Mouse (Mus musculus) heart, embryonic 14.5 days (tissue): Measurements from ENCODE around the gene Nipal3. TPM values are rescaled to one million over a fixed set of nuclear protein-coding genes. Genes with fewer than 3 reads are reported as not detected.

Experiments used
- ATAC-seq: fragments of 200-750 bp; cut with Nextera tagmentation; 2 replicates; pipeline ENCODE4 v1.8.0; 2017; ENCODE audit warnings: low read depth, moderate TSS enrichment; ENCODE audit not compliant: insufficient number of reproducible peaks, insufficient read depth, low FRiP score
- H3K27ac ChIP-seq, 2 experiments: fragments of 200-500 bp in 1 of 2; fragments of 300-500 bp in 1 of 2; sonication (generic) in 1 of 2; replicated peaks in 1 of 2; 2 replicates each; pipeline ENCODE4 v1.5.1; 2012 to 2014; ENCODE audit warnings: low read depth in 2 of 2, low read length in 2 of 2, control low read depth in 1 of 2, mild to moderate bottlenecking in 1 of 2, mixed read lengths in 1 of 2; ENCODE audit not compliant: control insufficient read depth in 1 of 2, insufficient read depth in 1 of 2
- H3K27me3 ChIP-seq: fragments of 300-500 bp; sonication (generic); 2 replicates; pipeline ENCODE4 v1.6.1; 2014; ENCODE audit warnings: mild to moderate bottlenecking, low read length, control low read depth; ENCODE audit not compliant: control insufficient read depth, insufficient read depth
- H3K36me3 ChIP-seq: fragments of 300-500 bp; sonication (generic); 2 replicates; pipeline ENCODE4 v1.6.1; 2014; ENCODE audit warnings: mild to moderate bottlenecking, control low read depth, low read length, mixed read lengths; ENCODE audit not compliant: control insufficient read depth, insufficient read depth
- H3K4me1 ChIP-seq, 2 experiments: fragments of 200-500 bp in 1 of 2; fragments of 300-500 bp in 1 of 2; sonication (generic) in 1 of 2; 2 replicates each; pipeline ENCODE4 v1.6.1; 2012 to 2014; ENCODE audit warnings: low read length in 2 of 2, control low read depth in 1 of 2, mixed read lengths in 1 of 2; ENCODE audit not compliant: control insufficient read depth in 2 of 2, insufficient read depth in 2 of 2
- H3K4me2 ChIP-seq: fragments of 300-500 bp; sonication (generic); 2 replicates; pipeline ENCODE4 v1.6.1; 2014; ENCODE audit warnings: mild to moderate bottlenecking, low read length
- H3K4me3 ChIP-seq, 2 experiments: fragments of 200-500 bp in 1 of 2; fragments of 300-500 bp in 1 of 2; sonication (generic) in 1 of 2; 2 replicates each; pipeline ENCODE4 v1.5.1; 2012 to 2014; ENCODE audit warnings: low read length in 2 of 2, mild to moderate bottlenecking in 2 of 2, control low read depth in 1 of 2, low read depth in 1 of 2, moderate library complexity in 1 of 2; ENCODE audit not compliant: control insufficient read depth in 1 of 2, insufficient read depth in 1 of 2
- H3K9ac ChIP-seq: fragments of 300-500 bp; sonication (generic); 2 replicates; pipeline ENCODE4 v1.6.1; 2014; ENCODE audit warnings: mild to moderate bottlenecking, low read length
- H3K9me3 ChIP-seq: fragments of 300-500 bp; sonication (generic); 2 replicates; pipeline ENCODE4 v1.6.1; 2016; ENCODE audit warnings: low read length, control low read depth; ENCODE audit not compliant: control insufficient read depth
- WGBS: fragments of 180-500 bp; shearing (Covaris S2); extraction: QIAGEN DNeasy Blood & Tissue Kit; methylation state at CpG from one replicate; pipeline ENCODE4 v1.1.7; 2014; 5-methylcytosine and 5-hydroxymethylcytosine counted together
- polyA plus RNA-seq: library from polyadenylated mRNA; unstranded; fragments of >200 nt; fragmentation: Nextera tagmentation; extraction: Ambion mirVana; gene quantifications from 2 replicates; pipeline ENCODE4 v1.2.1, GENCODE M21; 2014

The Nipal3 gene
- polyA plus RNA-seq: 4.0 and 4.5 TPM in 2 replicates

DNA sequence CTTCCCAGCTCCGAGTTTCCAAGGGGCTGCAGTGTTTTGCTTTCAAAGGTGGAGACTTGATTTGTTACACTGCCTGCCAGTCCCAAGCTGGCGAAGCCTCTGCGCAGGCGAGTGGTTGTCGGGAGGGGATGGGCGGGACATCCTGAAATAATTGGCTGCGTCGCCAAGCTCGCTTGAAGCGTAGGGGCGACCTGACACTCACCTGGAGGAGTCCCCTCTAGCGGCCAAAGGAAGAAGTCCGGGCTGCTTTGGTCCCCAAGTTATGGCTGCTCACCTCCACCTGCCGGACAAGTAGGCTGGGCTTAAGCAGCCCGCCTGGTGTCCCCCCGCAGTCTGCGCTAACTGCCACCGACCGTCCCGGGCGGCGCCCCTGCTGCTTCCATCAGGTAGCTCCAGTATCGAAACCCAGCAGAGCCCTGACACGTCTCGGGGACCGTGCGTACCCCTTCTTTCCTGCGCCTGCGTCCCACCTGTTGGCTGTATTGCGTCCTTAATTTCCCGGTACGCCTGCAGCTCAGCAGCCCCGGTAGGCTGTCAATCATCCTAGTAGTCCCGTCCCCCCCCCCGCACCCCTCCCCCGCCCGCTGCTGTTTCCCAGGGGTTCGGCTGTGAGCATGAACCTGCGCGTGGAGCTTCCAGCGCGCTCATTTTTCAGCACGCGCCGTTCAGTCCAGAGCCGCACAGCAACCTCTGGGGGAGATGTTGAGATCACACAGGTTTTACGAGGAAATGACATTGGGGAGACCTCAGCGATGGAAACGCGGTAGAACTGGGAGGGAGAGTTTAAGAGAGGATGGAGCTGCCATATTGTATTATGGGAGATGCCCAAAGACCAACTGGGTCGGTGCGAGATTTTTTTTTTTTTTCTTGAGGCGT lies at the start of gene Nipal3, which contains the start of gene Stpg1:
Nipal3 (minus strand) TSS at position 518 of the 876 bp plus-strand sequence.
Stpg1 (plus strand) TSS at position 270 of the 876 bp plus-strand sequence.
- ATAC-seq: peak; percentile 95
- Histone ChIP-seq H3K27ac (0 out of 4 replicates have a peak within 1 kb of the TSS, but pooled peaks of 1 of the 2 experiments have one; percentile 44), H3K36me3 (peaks cover 7% of the 10 kb centered on the region; the same call in 1 of the 2 replicates), H3K4me1 (peaks cover 7 to 11% of the 10 kb centered on the region in 2 experiments; a peak in 3 of 4 replicates), H3K9me3 (no peaks in the 10 kb centered on the region), H3K27me3 (no peaks in the 10 kb centered on the region), H3K9ac (peak within 1 kb of the TSS; percentile 75), H3K4me2 (peak within 1 kb of the TSS; percentile 95), H3K4me3 (peak within 1 kb of the TSS; percentile 83 to 85)
- 2% methylated on average over 53 of the region's 53 CpGs for WGBS

DNA sequence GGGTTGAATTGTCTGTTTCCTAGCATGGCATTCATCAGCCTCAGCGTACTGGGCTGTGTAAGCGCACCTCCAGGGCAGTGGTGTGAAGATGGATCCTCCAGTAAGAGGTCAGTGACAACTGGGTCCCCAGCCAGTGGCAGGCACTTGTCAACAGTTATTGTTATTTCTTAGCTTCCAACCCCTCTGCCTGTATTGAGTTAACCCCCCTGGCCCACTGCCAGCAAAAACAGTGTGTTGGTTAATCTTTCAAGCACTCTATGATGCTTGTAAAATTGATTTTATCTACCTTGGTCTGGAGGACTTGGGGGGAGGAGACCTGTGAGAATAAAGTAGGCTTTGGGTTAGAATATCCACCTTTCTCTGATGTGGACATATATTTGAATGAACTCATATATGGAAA lies 49.4 kb upstream of the Nipal3 start:
- H3K27ac ChIP-seq: peak overlapping the region in 1 of 2 experiments; percentile 67; a peak in 2 of 4 replicates
- peaks cover 46 to 60% of the 10 kb centered on the region in 2 experiments for H3K4me1 ChIP-seq
- H3K4me3 ChIP-seq: no peak overlapping the region
- H3K9ac ChIP-seq: peak overlapping the region; percentile 2; the same call in 1 of the 2 replicates
- no peaks in the 10 kb centered on the region for H3K27me3 ChIP-seq
- H3K9me3 ChIP-seq: no peaks in the 10 kb centered on the region
- 42% methylated on average over 2 of the region's 2 CpGs for WGBS
- no peak for ATAC-seq
- H3K4me2 ChIP-seq: no peak overlapping the region; the same call in 1 of the 2 replicates
- peaks cover 7% of the 10 kb centered on the region; the same call in 1 of the 2 replicates for H3K36me3 ChIP-seq

DNA sequence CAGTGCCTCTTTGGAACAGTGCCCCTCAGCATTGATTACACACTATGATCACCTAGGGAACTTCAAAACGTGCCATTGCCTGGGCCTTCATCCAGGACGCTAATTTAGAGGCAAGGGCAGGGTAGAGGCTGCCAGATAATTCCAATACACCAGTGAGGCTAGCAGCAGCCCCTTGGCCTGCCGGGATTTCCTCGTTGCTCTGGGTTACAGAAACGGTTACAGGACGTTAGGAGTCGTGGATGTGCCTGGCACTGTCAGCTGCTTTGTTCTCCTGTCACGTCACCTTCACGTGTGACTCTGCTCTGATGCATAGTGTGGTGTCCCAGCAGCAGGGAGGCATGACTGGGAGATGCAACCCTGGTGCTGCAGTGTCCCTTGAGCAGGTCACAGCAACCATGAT lies 45.2 kb upstream of the Nipal3 start:
- Histone ChIP-seq H3K4me3 (no peak overlapping the region), H3K4me2 (no peak overlapping the region), H3K36me3 (peaks cover 7% of the 10 kb centered on the region; the same call in 1 of the 2 replicates), H3K4me1 (peaks cover 15 to 19% of the 10 kb centered on the region in 2 experiments), H3K27me3 (no peaks in the 10 kb centered on the region), H3K27ac (no peak overlapping the region), H3K9me3 (no peaks in the 10 kb centered on the region), H3K9ac (no peak overlapping the region)
- no peak for ATAC-seq
- 62% methylated on average over 9 of the region's 9 CpGs for WGBS

DNA sequence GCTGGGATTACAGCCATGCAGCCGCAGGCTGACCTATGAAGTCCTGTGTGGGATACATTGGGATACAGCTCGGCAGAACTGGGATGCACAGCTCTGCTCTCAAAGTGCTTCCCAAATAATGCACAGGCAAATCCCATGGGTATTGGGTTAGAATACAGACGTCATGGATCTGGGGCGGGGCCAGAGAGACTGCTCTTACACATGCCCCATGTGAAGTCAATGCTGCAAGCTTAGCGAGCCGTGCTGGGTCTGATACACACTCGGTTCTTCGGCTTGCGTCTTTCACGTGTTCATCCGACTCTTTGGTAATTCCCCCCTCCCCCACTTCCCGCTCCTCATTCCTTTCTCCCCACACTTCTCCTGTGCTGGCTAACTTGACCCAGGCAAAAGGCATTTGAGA lies 44.2 kb upstream of the Nipal3 start:
- Histone ChIP-seq H3K4me2 (no peak overlapping the region), H3K27ac (no peak overlapping the region), H3K9me3 (no peaks in the 10 kb centered on the region), H3K9ac (no peak overlapping the region), H3K27me3 (no peaks in the 10 kb centered on the region), H3K4me1 (peaks cover 7 to 9% of the 10 kb centered on the region in 2 experiments), H3K4me3 (no peak overlapping the region), H3K36me3 (peaks cover 7% of the 10 kb centered on the region; the same call in 1 of the 2 replicates)
- no peak for ATAC-seq
- WGBS: 77% methylated on average over 12 of the region's 12 CpGs

DNA sequence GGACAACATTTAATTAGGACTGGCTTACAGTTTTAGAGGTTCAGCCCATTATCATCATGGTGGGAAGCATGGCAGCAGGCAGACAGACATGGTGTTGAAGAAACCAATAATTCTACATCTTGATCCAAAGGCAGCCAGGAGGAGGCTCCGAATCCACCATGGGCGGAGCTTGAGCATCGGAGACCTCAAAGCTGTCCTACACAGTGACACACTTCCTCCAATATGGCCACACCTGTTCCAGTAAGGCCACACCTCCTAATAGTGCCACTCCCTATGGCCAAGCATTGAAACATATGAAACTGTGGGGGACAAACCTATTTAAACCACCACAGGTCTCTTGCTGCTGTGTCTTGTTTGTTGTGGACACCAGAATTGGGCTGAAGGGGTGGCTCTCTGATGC lies 40.2 kb upstream of the Nipal3 start:
- ATAC-seq: no peak
- H3K4me2 ChIP-seq: no peak overlapping the region
- 95% methylated on average over 3 of the region's 3 CpGs for WGBS
- H3K9ac ChIP-seq: no peak overlapping the region
- H3K27ac ChIP-seq: no peak overlapping the region
- H3K4me1 ChIP-seq: peaks cover 0 to 5% of the 10 kb centered on the region in 2 experiments; a peak in 1 of 4 replicates
- H3K4me3 ChIP-seq: no peak overlapping the region
- H3K9me3 ChIP-seq: peaks cover 6% of the 10 kb centered on the region
- no peaks in the 10 kb centered on the region for H3K27me3 ChIP-seq
- H3K36me3 ChIP-seq: no peaks in the 10 kb centered on the region

DNA sequence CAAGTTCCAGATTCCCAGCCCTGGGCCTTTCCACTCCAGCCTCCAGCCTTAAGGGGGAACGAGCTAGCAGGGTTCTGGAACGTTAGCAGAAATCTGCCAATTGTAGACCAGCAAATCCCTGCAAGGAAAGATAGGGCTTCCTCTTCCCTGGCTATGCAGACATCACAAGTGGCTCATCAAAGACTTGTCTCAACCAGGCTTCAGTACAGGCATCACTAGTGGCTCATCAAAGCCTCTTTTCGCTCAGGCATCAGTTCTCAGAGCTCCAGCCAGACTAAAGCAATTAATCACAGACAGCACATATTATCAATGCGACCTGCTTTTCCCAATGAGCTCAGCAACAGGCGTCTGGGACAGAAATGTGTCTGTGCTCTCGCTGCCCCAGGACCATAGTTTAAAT lies 38.2 kb upstream of the Nipal3 start:
- no peak overlapping the region for H3K4me3 ChIP-seq
- no peaks in the 10 kb centered on the region for H3K27me3 ChIP-seq
- no peak overlapping the region for H3K27ac ChIP-seq
- H3K4me2 ChIP-seq: no peak overlapping the region
- no peaks in the 10 kb centered on the region for H3K36me3 ChIP-seq
- 62% methylated on average over 6 of the region's 6 CpGs for WGBS
- peaks cover 6% of the 10 kb centered on the region for H3K9me3 ChIP-seq
- no peak for ATAC-seq
- H3K4me1 ChIP-seq: peaks cover 0 to 5% of the 10 kb centered on the region in 2 experiments; a peak in 1 of 4 replicates
- no peak overlapping the region for H3K9ac ChIP-seq

DNA sequence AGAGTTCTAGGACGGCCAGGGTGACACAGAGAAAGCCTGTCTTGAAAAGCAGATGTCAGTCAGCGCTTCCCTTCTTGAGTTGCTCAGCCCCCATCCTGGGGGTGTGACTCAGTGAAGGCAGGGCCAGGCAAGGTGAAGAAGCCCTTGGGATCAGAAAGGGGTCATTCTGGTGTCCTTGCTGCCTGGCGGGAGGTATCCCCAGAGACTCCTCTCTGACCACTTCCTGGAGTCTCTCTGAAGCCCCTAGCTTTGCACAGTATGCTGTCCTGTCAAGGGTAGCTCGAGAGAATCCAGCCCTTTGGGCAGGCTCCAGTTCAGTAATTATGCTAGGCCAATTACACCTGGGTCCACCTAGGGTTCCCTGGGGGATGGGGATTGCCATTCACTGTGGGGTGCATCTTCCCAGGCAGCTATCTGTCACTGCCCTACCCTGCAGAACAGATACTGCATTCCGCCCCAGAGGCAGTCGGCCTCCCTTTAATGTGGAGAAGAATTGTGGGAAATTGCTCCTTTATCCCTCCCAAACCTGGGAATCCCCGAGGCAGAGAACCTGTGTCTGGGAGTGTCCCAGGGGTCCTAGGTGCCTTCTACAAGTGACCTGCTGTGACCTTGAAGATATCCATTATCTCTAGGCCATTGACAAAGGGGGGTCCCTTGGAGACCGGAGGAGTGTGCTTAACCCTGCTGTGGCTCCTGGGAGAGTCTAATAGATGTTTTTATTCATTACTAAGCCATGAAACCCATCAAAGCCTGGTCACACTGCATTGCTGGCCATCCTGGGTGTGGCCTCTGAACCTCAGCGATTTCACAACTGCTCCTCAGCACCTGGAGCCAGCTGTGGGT lies 37.2 kb upstream of the Nipal3 start:
- Histone ChIP-seq H3K4me1 (peaks cover 0 to 3% of the 10 kb centered on the region in 2 experiments; a peak in 1 of 4 replicates), H3K9ac (no peak overlapping the region), H3K27me3 (no peaks in the 10 kb centered on the region), H3K36me3 (no peaks in the 10 kb centered on the region), H3K4me2 (no peak overlapping the region), H3K9me3 (peaks cover 6% of the 10 kb centered on the region), H3K27ac (no peak overlapping the region), H3K4me3 (no peak overlapping the region)
- 47% methylated on average over 9 of the region's 9 CpGs for WGBS
- ATAC-seq: no peak
